Mouse (Mus musculus): ENCODE measurements around the gene Tmem222. TPM values are rescaled to one million over a fixed set of nuclear protein-coding genes. Genes with fewer than 3 reads are reported as not detected.

Tmem222 gene
- polyA plus RNA-seq (2012; rRNA removed) = 66.3 and 72.5 TPM in 2 replicates

GRCm38 (mm10) chr4:133277104-133278026, at the start of gene Tmem222:
Gene Tmem222 (minus strand): TSS chr4:133277792.

DNA sequence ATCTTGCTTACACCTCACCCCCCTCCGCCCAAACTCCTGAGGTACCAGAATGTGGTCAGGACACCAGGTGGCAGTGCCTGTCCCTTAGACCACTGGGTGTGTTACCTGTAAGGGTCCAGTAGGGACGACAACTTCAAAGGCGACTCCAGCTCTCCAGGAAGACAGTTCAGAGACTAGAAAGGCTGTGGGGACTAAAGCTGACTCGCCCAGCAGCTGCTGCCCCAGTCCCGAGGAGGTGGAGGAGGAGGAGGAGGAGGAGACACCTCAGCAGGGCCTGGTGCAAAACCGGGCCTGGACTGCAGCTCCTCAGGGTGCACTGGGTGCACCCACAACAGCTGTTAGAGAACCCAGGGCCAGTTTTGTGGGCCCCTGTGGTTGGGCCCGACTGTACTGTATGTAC, 14.7 kb downstream of the Tmem222 start, which contains the start of gene Sytl1:
Sytl1 (minus strand) TSS at position 232 of the 400 bp plus-strand sequence.

DNA sequence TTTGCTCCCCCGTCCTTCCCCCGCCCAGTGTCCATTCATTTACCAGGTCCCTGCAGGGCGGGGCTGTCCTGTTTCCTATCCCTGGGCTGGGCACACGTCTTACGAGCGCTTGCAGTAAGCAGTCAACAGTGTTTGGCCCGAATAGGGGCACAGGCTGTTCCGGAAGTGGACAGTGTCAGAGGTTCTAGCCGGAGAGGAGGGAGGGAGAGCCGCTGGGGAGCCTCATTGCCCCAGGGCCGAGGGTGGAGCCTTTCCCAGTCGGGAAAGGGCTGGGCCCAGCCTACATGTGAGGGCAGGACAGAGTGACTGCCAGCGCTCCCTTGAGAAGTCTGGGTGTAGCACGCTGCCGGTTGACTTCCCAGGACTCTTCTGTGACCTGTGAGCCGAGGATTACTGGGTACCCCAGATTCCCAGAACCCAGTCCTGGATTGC, 37.1 kb downstream of the Tmem222 start, which contains the start of gene Map3k6:
Map3k6 (plus strand) TSS at position 329 of the 432 bp plus-strand sequence.

Other genes starting within 250 kb of the Tmem222 start
- 60.3 and 64.8 TPM in 2 replicates for gene Wasf2, start 147.3 kb downstream of the Tmem222 start, polyA plus RNA-seq (2012; rRNA removed)
- gene Cd164l2, start 65.7 kb downstream of the Tmem222 start, polyA plus RNA-seq (2012; rRNA removed) = 1.4 and 2.0 TPM in 2 replicates
- gene Gpr3, start 65.3 kb downstream of the Tmem222 start, polyA plus RNA-seq (2012; rRNA removed) = 0.27 and 0.49 TPM in 2 replicates
- 11.8 and 12.6 TPM in 2 replicates for gene Map3k6, start 37.0 kb downstream of the Tmem222 start, polyA plus RNA-seq (2012; rRNA removed)
- 92.2 and 115 TPM in 2 replicates for gene Sytl1, start 14.7 kb downstream of the Tmem222 start, polyA plus RNA-seq (2012; rRNA removed)
- gene Wdtc1, start 75.7 kb upstream of the Tmem222 start, polyA plus RNA-seq (2012; rRNA removed) = 71.1 and 77.4 TPM in 2 replicates
- 56.8 and 75.4 TPM in 2 replicates for gene Slc9a1, start 91.9 kb upstream of the Tmem222 start, polyA plus RNA-seq (2012; rRNA removed)
- gene Tent5b, start 202.3 kb upstream of the Tmem222 start, polyA plus RNA-seq (2012; rRNA removed) = 14.3 and 16.8 TPM in 2 replicates
- 17.3 and 23.5 TPM in 2 replicates for gene Trnp1, start 220.8 kb upstream of the Tmem222 start, polyA plus RNA-seq (2012; rRNA removed)
- gene Kdf1, start 241.2 kb upstream of the Tmem222 start, polyA plus RNA-seq (2012; rRNA removed) = 47.7 and 68.9 TPM in 2 replicates

All from colon, adult 2 months (tissue).